Mouse (Mus musculus) retina, adult 2 months (tissue): ENCODE results near the gene 9130409I23Rik.
"Not testable (repeated sequence)": the region's sequence is repeated elsewhere in the genome, so short reads cannot be mapped to it uniquely, and the experiment has no call there.

Experiments
- DNase-seq: peaks from one replicate; pipeline ENCODE4 v3.0.0-alpha.2; 2012; ENCODE audit warnings: low read depth, low spot score

9130409I23Rik gene

DNA sequence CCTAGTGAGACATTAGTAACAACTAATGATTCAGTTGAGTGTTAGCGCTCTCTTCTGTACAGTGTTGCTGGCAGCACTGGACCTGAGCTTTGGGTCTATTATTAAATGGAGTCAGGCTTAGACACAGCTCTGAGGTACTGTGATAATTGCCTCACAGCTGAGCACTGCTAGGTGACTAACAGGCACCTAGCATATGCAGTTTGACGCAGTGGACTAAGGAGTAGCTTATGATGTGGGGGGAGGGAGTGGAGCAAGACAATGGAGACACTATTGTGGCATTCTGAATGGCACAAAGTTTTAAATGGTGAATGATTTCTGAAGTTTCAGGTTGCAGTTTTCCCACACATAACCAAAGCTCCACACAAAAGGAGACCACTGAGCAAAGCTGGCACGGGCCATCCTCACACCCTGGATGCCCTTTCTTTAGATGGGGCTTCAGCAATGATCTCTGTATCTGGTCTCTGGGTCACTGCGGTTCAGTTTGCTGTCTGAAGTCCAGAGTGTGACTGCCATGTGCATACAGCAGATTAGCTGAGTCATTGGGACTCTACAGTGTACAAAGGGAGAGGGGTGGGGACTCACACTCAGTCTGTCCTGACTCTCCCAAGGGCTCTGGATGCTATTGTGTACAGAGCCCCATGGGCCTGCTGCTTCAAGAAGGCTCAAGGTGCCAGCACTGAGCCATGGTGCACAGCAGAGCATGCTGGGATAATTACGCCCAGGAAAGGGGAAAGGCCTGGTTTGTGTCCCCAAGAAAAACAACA is 15.8 kb upstream of the 9130409I23Rik start:
- not testable (repeated sequence) for DNase-seq

DNA sequence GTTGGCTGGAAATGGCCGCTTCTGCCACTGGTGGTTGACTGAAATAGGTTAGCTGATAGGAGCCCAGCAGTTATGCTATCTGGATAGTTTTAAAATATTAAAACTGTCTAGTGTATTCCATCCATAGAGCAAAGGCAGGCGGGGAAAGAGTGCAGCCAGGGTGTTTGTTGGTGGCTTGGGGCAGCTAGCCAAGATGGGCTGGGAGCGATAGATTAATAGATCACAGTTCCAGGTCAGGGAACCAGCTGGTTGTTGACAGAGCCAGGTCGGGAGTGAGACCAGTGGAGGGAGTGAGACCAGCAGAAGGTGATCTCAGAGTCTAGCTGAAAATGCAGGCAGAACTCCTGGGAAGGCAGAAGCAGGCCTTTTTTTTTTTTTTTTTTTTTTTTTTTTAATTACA is 13.4 kb upstream of the 9130409I23Rik start:
- no peak for DNase-seq

DNA sequence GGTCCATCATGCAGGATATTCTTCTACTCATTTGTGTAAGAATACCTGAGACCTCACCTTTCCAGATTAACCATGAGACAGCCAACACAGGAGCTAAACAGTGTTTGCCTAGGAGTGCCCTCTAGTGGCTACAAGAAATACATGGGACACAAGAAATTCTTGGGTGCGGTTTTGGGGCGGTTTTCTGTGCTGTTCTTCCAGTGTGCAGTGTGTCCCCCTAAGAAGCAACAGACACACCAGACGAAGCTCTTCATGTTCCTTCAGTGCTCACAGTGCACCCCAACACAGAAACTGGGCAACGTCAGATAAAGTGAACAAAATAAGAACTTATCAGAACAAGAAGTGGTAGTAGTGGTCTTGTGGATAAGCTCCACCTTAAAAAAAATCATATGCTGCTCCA is 11.4 kb upstream of the 9130409I23Rik start:
- no peak for DNase-seq

DNA sequence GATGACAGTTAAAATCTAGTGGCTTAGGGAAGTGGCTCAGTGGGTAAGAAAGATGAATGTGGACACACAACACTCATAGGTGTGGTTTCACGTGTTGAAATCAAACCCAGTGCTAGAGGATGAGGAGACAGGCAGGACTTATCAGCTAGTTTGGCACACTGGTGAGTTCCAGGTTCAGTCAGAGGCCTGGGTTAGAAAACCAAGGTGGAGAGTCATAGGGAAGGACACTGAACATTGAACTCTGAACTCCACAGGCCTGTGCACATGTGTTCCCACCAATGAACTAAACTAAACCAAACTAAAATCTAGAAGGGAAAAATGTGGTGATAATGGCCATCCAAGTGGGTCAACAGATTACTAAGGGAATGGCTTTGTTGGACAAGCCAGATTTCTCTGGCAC is 3.5 kb upstream of the 9130409I23Rik start:
- DNase-seq: no peak

DNA sequence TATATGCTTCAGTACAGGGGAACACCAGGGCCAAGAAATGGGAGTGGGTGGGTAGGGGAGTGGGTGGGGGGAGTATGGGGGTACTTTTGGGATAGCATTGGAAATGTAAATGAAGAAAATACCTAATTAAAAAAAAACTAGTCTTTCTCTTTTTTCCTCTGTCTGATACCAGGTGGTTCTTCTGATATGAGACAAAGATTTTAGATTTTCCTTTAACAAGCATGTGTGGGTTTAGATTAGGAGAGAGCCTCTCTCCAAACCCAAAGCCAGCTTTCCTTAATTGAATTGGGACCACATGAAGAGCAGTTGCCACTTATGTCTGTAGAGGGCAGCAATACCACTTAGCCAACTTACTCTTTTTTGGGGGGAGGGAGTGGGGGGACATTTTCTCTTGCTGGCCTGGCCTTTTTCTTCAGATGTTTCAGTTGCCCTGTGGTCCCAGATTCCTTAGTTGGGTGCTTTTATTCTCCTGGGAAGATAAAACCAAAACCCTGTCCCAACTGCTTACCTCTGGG is 1.7 kb upstream of the 9130409I23Rik start:
- no peak for DNase-seq

DNA sequence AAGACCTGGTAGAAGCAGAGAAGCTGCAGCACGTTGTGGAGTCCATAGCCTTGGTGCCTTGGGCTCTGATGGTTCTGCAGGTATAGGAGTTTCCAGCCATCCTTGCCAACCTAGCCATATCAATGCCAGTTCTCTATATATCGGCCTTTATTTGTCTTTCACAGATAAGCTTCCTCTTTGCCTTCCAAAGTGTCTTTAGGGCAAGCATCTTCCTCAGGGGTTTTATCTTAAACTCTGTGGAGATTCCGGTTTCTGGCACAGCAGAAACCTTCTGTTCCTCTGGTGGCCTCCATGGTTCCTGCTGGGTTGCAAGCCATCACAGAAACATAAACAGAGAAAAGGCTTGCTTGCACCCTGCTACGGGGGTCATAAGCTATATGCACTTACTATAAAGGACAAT is 1.9 kb downstream of the 9130409I23Rik start:
- DNase-seq: no peak

DNA sequence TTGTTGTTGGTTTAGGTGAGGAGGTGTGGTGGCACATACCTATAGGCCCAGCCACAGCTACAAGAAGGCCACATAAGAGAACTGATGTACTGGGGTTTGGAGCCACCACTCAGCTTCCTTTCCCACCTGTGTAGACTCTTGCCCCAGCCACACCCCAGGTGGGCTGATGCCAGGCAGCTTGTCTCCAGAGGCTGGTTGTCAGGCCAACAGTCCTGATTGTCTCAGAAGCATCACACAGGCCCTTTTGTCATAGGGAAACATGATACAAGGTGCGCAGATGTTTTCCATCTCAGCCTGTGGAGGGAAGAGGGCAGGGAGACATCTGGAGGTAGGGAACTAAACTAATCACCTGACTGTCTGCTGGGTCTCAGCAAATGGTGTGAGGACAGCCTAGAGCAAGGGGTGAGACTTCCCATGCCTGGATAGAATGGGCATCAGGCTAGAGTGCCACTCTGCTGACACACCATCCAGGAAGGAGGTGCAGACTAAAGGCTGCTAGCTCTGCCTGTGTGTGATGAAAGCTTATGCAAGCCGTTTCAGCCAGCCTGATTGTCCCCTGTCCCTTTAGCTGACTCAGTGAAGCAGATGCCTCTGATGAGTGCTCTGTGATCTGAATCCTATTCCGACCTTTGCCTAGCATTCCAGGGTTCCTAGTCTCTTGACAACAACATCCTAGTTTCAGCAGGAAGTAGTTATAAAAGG is 10.9 kb downstream of the 9130409I23Rik start:
- DNase-seq: no peak

DNA sequence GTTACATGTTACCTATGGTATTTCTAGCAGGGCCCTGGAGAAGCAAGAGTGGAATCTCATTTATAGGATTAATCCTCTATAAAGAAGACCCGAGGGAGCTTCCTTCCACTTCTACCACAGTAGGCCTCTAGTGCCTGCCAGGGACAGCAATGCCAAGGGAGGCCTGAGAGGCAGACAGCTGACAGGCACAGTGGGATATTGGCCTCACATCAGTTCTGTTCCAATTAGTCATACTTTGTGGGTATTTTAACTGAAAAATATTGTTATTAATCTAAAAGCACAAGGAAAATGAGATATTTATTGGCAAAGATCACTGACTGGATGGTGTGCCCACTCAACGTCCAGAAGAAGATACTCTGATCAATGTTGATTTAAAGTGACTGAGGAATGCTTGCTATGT is 13.0 kb downstream of the 9130409I23Rik start:
- DNase-seq: no peak

DNA sequence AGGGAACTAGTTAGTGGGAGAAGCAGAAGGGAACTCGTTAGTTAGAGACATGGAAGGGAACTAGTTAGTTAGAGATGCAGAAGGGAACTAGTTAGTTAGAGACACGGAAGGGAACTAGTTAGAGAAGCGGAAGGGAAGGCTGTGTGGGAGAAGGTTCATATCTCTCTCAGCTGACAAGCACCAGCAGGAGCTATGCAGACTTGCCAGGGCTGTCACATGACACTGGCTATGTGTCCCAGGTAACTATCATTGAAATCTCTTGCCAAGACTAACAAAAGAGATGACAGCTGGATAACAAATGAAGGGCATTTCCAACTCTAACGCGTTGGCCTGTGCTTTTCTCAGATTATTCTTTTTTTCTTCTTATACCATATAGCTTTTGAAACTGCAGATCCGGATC is 13.6 kb downstream of the 9130409I23Rik start:
- no peak for DNase-seq

DNA sequence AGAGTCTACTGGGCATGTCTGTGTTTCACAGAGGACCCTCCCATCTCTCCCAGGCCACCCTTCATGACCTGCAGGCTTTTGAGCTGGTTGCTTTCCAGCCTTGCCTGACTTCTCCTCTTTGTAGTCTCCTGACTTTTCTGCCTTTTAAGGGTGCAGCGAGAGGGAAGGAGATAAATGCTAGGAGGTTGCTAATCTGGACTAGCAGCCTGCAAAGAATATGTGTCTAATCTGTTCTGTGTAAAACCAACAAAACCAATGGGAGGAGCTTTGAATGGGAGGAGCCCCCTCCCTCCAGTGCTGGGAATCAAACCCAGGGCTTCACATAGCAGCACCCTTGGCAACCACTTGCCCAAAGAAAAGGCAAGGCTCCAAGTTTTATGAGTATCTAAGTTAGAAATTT is 17.3 kb downstream of the 9130409I23Rik start:
- DNase-seq: no peak

DNA sequence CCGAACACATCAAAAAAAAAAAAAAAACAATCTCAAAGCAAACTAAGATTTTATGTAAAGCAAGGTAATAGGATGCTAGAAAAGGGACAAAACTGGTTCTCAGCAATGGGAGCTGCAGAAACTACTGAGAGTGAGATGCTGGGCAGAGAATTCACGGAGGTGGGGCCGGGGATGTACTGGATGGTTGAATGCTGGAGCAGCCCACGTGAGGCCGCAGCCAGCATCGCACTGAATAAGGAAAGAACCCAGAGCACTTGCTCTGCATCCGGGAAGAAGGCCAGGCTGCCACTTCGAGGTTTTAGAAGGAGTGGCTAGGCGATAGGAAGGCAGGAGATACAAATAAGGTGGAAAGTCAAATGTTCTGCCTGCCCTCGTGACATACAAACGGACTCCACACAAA is 18.6 kb downstream of the 9130409I23Rik start:
- no peak for DNase-seq

DNA sequence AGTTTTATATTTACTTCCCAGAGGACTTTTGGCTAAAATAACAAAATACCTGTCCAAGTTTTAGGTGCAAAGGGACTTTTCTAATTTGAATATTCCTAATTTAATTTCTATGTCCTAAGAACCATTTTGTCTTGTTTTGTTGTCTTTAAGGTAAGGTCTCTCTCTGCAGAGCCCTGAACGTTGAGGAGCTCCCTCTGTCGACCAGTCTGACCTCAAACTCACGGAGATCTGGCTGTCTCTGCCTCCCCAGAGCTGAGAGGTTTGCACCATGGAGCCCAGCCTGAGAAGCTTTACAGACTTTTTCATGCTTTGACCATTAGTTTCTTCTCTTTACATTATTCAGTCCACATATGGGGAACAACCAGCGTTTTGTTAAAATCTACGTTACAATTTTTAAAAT is 22.0 kb downstream of the 9130409I23Rik start:
- DNase-seq: no peak

DNA sequence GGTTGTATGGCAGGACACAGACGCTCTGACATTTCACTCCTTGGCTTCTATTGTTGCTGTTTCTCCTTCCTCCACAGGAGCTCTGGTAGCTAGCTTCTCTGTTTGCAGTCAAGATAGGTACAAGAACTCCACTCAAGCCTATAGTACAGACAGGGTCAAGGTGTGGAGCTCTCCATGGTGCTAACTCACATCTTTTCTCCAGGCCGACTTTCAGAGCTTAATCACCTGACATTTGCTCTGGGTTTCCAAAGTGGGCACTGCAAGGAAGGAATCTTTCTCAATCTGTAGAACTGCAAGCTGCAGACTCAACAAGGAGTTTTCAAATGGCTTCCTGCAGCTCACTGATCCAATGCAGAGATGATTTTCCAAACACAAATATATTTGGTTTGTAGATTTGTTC is 33.0 kb downstream of the 9130409I23Rik start:
- DNase-seq: no peak

DNA sequence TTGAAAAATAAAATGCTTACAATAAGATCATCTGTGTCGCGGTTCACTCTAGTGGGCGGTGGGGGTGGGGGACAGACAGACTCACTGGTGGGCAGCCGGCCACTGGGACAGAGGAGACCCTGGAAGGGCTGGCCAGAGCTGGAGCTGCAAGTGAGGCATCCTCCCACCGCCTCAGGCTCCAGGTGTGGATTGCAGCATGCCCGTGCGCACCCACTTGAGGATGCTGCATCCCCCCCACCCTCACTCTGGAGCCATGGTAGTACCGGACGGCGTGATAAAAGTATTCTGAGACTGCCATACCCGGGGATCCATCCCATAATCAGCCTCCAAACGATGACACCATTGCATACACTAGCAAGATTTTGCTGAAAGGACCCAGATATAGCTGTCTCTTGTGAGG is 39.0 kb downstream of the 9130409I23Rik start:
- DNase-seq: no peak
